Comparison of ENCODE assay signal across 19 mouse cellular contexts in genomic region chr2:120843990-120844389, GRCm38 (mm10).
"Had no signal": no experiment of that assay in that cellular context is flagged by ENCODE, and none has a peak within 500 bp of the region (broad histone marks: within the 10 kb centered on the region; RNA-seq: fewer than 3 reads in every experiment).

No protein-coding gene starts in this region.

- DNase-seq: liver, postnatal 0 days; lung, adult 2 months; lung, postnatal 14 days; lung, postnatal 36 days; retina, postnatal 1 day; right cerebral cortex, adult 18-20 months; right cerebral cortex, postnatal 25 days; right cerebral cortex, postnatal 4 days; thymus, adult 18-20 months; thymus, postnatal 25 days; thymus, postnatal 4 days had no signal

- H3K27ac ChIP-seq: liver, embryonic 15.5 days; lung, embryonic 15.5 days; macrophage; midbrain, embryonic 13.5 days; midbrain, embryonic 15.5 days; neural tube, embryonic 12.5 days had no signal

- H3K27me3 ChIP-seq: liver, embryonic 15.5 days; lung, embryonic 15.5 days; midbrain, embryonic 13.5 days; midbrain, embryonic 15.5 days; neural tube, embryonic 12.5 days had no signal

- ATAC-seq: liver, postnatal 0 days; lung, postnatal 0 days; midbrain, embryonic 13.5 days; midbrain, embryonic 15.5 days had no signal

- H3K4me3 ChIP-seq: liver, embryonic 15.5 days; lung, embryonic 15.5 days; midbrain, embryonic 13.5 days; midbrain, embryonic 15.5 days; neural tube, embryonic 12.5 days had no signal

- H3K9me3 ChIP-seq: liver, embryonic 15.5 days; lung, embryonic 15.5 days; midbrain, embryonic 13.5 days; midbrain, embryonic 15.5 days; neural tube, embryonic 12.5 days had no signal

- H3K9ac ChIP-seq: liver, embryonic 15.5 days; liver, postnatal 0 days; lung, embryonic 15.5 days; midbrain, embryonic 13.5 days; midbrain, embryonic 15.5 days; neural tube, embryonic 12.5 days had no signal

- H3K36me3 ChIP-seq: liver, embryonic 15.5 days; lung, embryonic 15.5 days; midbrain, embryonic 13.5 days; midbrain, embryonic 15.5 days; neural tube, embryonic 12.5 days had no signal

- H3K4me2 ChIP-seq: liver, embryonic 15.5 days; lung, embryonic 15.5 days; midbrain, embryonic 11.5 days; midbrain, embryonic 13.5 days; midbrain, embryonic 15.5 days; neural tube, embryonic 12.5 days had no signal
